Mouse (Mus musculus): ENCODE measurements around the gene Tjp2.

GRCm38 (mm10) chr19:24123087-24123486 lies 101.7 kb downstream of the Tjp2 start:
- TF ChIP-seq CTCF (IDR thresholded peaks at IDR 0.05; ENCODE audit: low read depth, low read length) (no peak), POLR2A (IDR thresholded peaks at IDR 0.05; ENCODE audit: extremely low read depth, insufficient read depth, low read length) (no peak)

All from liver, adult 2 months (tissue).